32 mouse cellular contexts compared by ENCODE assay signal in the genomic region with DNA sequence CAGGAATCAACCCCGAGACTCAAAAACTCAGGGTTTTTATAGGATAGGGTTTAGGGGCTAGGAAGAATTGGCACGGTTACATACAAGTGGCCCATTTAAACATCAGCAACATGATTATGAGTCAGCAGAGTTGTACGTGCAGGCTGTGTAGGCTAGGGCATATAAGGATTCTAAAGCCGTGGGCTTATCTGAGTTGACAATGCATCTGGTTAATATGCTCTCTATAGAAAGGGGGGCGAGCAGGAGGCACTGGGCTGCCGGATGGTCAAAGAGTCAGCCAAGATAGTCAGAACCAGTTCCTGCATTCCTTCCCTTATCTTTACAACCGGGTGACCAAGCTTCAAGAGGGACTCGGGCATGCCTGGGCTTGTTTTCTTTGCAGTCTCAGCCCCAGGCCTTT. TPM values are rescaled to one million over a fixed set of nuclear protein-coding genes. Genes with fewer than 3 reads are reported as not detected.
A peak's percentile ranks its signal among the peaks of the same experiment; 100 is the strongest.
DNase-seq lines count a peak whose midpoint lies in the region; ATAC-seq and TF ChIP-seq lines count a peak whose summit lies in the region.
"Had no signal": no experiment of that assay in that cellular context is flagged by ENCODE, and none has a peak within 500 bp of the region (broad histone marks: within the 10 kb centered on the region; RNA-seq: fewer than 3 reads in every experiment).

No protein-coding gene starts in this region.

- no peak for TF ChIP-seq CTCF in G1E (IDR thresholded peaks at IDR 0.05; ENCODE audit: low read depth, low read length)

- no peak overlapping the region for H3K4me2 ChIP-seq in liver, embryonic 15.5 days
- H3K4me2 ChIP-seq: embryonic facial prominence, embryonic 13.5 days; forebrain, embryonic 12.5 days; forebrain, embryonic 15.5 days; heart, embryonic 13.5 days; hindbrain, embryonic 12.5 days; hindbrain, embryonic 15.5 days had no signal

- H3K27me3 ChIP-seq in G1E (ENCODE audit: insufficient read depth, low read length) = no peaks in the 10 kb centered on the region
- no peaks in the 10 kb centered on the region for H3K27me3 ChIP-seq in liver, embryonic 15.5 days
- H3K27me3 ChIP-seq in embryonic facial prominence, embryonic 10.5 days (replicated peaks; ENCODE audit: low read depth, poor library complexity, severe bottlenecking) = no peaks in the 10 kb centered on the region
- H3K27me3 ChIP-seq: embryonic facial prominence, embryonic 13.5 days; forebrain, embryonic 12.5 days; forebrain, embryonic 15.5 days; heart, embryonic 13.5 days; hindbrain, embryonic 12.5 days; hindbrain, embryonic 15.5 days had no signal

- no peaks in the 10 kb centered on the region for H3K9me3 ChIP-seq in G1E (replicated peaks)
- no peaks in the 10 kb centered on the region for H3K9me3 ChIP-seq in liver, embryonic 15.5 days (replicated peaks)
- no peaks in the 10 kb centered on the region for H3K9me3 ChIP-seq in embryonic facial prominence, embryonic 10.5 days
- H3K9me3 ChIP-seq: embryonic facial prominence, embryonic 13.5 days; forebrain, embryonic 12.5 days; forebrain, embryonic 15.5 days; heart, embryonic 10.5 days; heart, embryonic 13.5 days; hindbrain, embryonic 12.5 days; hindbrain, embryonic 15.5 days had no signal

- ATAC-seq in G1E (ENCODE audit: extremely low read depth, insufficient number of reproducible peaks, low FRiP score, poor library complexity, severe bottlenecking) = peak; percentile 99
- 0 out of 2 replicates have a peak, but pooled peaks have one; percentile 31 for ATAC-seq in liver, embryonic 15.5 days (ENCODE audit: insufficient read depth)
- ATAC-seq: activated CD4-positive, CD25-positive, alpha-beta regulatory T cell, adult 4 months; forebrain, embryonic 15.5 days had no signal

- DNase-seq in urinary bladder, postnatal 14 days (ENCODE audit: low spot score) = peak; percentile 4
- no peak for DNase-seq in urinary bladder, adult 2 months (ENCODE audit: low spot score)
- DNase-seq in G1E (ENCODE audit: low spot score) (no peak), ZHBTc4 (ENCODE audit: low read depth, low spot score) (peak; percentile 1)
- no peak for DNase-seq in heart, postnatal 4 days
- DNase-seq in layer of hippocampus, adult 8-10 months (ENCODE audit: low spot score in 2 of 2) = no peak
- DNase-seq in embryonic facial prominence, embryonic 10.5 days (ENCODE audit: low spot score) = no peak
- DNase-seq: adrenal gland, adult 8-10 months; adrenal gland, postnatal 25 days; cerebellum, adult 11 months; cerebellum, adult 2 months; cerebellum, adult 9-11 months; cerebellum, postnatal 25 days; gastrocnemius, postnatal 36 days; heart, adult 2 months; heart, postnatal 14 days had no signal

- H3K9ac ChIP-seq in liver, embryonic 15.5 days = no peak overlapping the region
- H3K9ac ChIP-seq: embryonic facial prominence, embryonic 13.5 days; forebrain, embryonic 12.5 days; forebrain, embryonic 15.5 days; heart, embryonic 13.5 days; hindbrain, embryonic 12.5 days; hindbrain, embryonic 15.5 days had no signal

- 42% methylated on average over 8 of the region's 8 CpGs for WGBS in liver, embryonic 15.5 days (ENCODE audit: insufficient replicate concordance)
- 88% methylated on average over 8 of the region's 8 CpGs for WGBS in embryonic facial prominence, embryonic 10.5 days

- H3K4me1 ChIP-seq in G1E (ENCODE audit: insufficient read depth, low read depth, low read length) = no peaks in the 10 kb centered on the region
- no peaks in the 10 kb centered on the region for H3K4me1 ChIP-seq in liver, embryonic 15.5 days (replicated peaks)
- H3K4me1 ChIP-seq in embryonic facial prominence, embryonic 10.5 days = no peaks in the 10 kb centered on the region
- H3K4me1 ChIP-seq: embryonic facial prominence, embryonic 13.5 days; forebrain, embryonic 12.5 days; forebrain, embryonic 15.5 days; heart, embryonic 10.5 days; heart, embryonic 13.5 days; hindbrain, embryonic 12.5 days; hindbrain, embryonic 15.5 days had no signal

- H3K4me3 ChIP-seq in G1E (ENCODE audit: low read depth, low read length) = no peak overlapping the region
- H3K4me3 ChIP-seq in liver, embryonic 15.5 days (replicated peaks) = no peak overlapping the region
- no peak overlapping the region for H3K4me3 ChIP-seq in embryonic facial prominence, embryonic 10.5 days
- H3K4me3 ChIP-seq: embryonic facial prominence, embryonic 13.5 days; erythroblast, embryonic 14.5 days; forebrain, embryonic 12.5 days; forebrain, embryonic 15.5 days; heart, adult 2 months; heart, embryonic 10.5 days; heart, embryonic 13.5 days; hindbrain, embryonic 12.5 days; hindbrain, embryonic 15.5 days had no signal

- no peaks in the 10 kb centered on the region for H3K36me3 ChIP-seq in G1E (replicated peaks)
- no peaks in the 10 kb centered on the region for H3K36me3 ChIP-seq in liver, embryonic 15.5 days (replicated peaks)
- H3K36me3 ChIP-seq in embryonic facial prominence, embryonic 10.5 days (replicated peaks) = no peaks in the 10 kb centered on the region
- H3K36me3 ChIP-seq: embryonic facial prominence, embryonic 13.5 days; forebrain, embryonic 12.5 days; forebrain, embryonic 15.5 days; heart, embryonic 10.5 days; heart, embryonic 13.5 days; hindbrain, embryonic 12.5 days; hindbrain, embryonic 15.5 days had no signal

- H3K27ac ChIP-seq in liver, embryonic 15.5 days (replicated peaks) = no peak overlapping the region
- H3K27ac ChIP-seq in embryonic facial prominence, embryonic 10.5 days (replicated peaks) = no peak overlapping the region
- H3K27ac ChIP-seq: embryonic facial prominence, embryonic 13.5 days; forebrain, embryonic 12.5 days; forebrain, embryonic 15.5 days; heart, adult 2 months; heart, embryonic 10.5 days; heart, embryonic 13.5 days; hindbrain, embryonic 12.5 days; hindbrain, embryonic 15.5 days had no signal

RNA-seq across cellular contexts. Expression of gene Cylc1, which starts 31.5 kb away (rescaled TPM):
- not detected in 2 replicates for polyA plus RNA-seq in urinary bladder, adult 2 months (2012; rRNA removed)
- 0.68 TPM in 1 of 2 replicates, not detected in the other for total RNA-seq in G1E (2014; fragmentation: Nextera tagmentation)
- total RNA-seq in G1E (2017) = 0.06 and 0.11 TPM in 2 replicates
- 0.02 TPM in 1 of 2 replicates, not detected in the other for polyA plus RNA-seq in G1E (2012)
- not detected in 2 replicates for polyA plus RNA-seq in liver, embryonic 15.5 days (2015; fragmentation: Nextera tagmentation; extraction: Ambion mirVana)
- not detected for total RNA-seq in heart, postnatal 4 days (2021)
- not detected for total RNA-seq in layer of hippocampus, adult 8-10 months (2022)
- not detected in 2 replicates for polyA plus RNA-seq in embryonic facial prominence, embryonic 10.5 days (2016; fragmentation: Nextera tagmentation; extraction: Ambion mirVana)
- total RNA-seq: adrenal gland, adult 8-10 months; adrenal gland, postnatal 25 days; common myeloid progenitor, adult 5-6 weeks; gastrocnemius, adult 8-10 months; gastrocnemius, postnatal 36 days; granulocyte monocyte progenitor cell, adult 5-6 weeks; heart, adult 2 months; heart, postnatal 14 days; hematopoietic stem cell, adult 5-6 weeks had no signal
- polyA plus RNA-seq: activated CD4-positive, CD25-positive, alpha-beta regulatory T cell, adult 4 months; cerebellum, adult 2 months; embryonic facial prominence, embryonic 13.5 days; erythroblast, embryonic 14.5 days; forebrain, embryonic 12.5 days; forebrain, embryonic 15.5 days; heart, adult 2 months; heart, embryonic 10.5 days; heart, embryonic 13.5 days; heart, embryonic 16.5 days; hindbrain, embryonic 12.5 days; hindbrain, embryonic 15.5 days; intestine, embryonic 14.5 days had no signal

Comparison
In these comparisons a context has a peak if more than half of its experiments do, and no peak if none do; other contexts are left out.
1. DNase-seq: peak in urinary bladder, postnatal 14 days (single experiment) and ZHBTc4 (single experiment); none in urinary bladder, adult 2 months (single experiment), G1E (single experiment), heart, postnatal 4 days (single experiment), layer of hippocampus, adult 8-10 months (0 of 2) and embryonic facial prominence, embryonic 10.5 days (single experiment).